Mouse (Mus musculus) cerebellum, postnatal 14 days (tissue): ENCODE results near the gene Olfr782.
"Not testable (repeated sequence)": the region's sequence is repeated elsewhere in the genome, so short reads cannot be mapped to it uniquely, and the experiment has no call there.

Source experiments
- DNase-seq, 2 experiments: peaks; one replicate each; pipeline ENCODE4 v3.0.0; 2021; ENCODE audit warnings: mixed read lengths in 2 of 2

Olfr782 gene

GRCm38 (mm10) chr10:129348550-129348949 is at the start of gene Olfr782:
Olfr782 (plus strand) TSS chr10:129348850.
- DNase-seq = no peak

- not testable (repeated sequence) for DNase-seq
Measured at GRCm38 (mm10) chr10:129312973-129313372, 35.7 kb upstream of the Olfr782 start.

GRCm38 (mm10) chr10:129313521-129313920 is 35.1 kb upstream of the Olfr782 start:
- DNase-seq = not testable (repeated sequence)

- no peak for DNase-seq
Measured at GRCm38 (mm10) chr10:129317817-129318216, 30.8 kb upstream of the Olfr782 start, which contains the start of gene Olfr780. Olfr780 (plus strand) TSS chr10:129318117.

- no peak for DNase-seq
Measured at GRCm38 (mm10) chr10:129328554-129328953, 20.1 kb upstream of the Olfr782 start, which contains the start of gene Olfr781. Olfr781 (plus strand) TSS chr10:129328854.

- DNase-seq = not testable (repeated sequence)
Measured at GRCm38 (mm10) chr10:129352475-129352874, 3.8 kb downstream of the Olfr782 start.

GRCm38 (mm10) chr10:129356496-129356895 is 7.8 kb downstream of the Olfr782 start:
- DNase-seq = not testable (repeated sequence)

- DNase-seq = no peak
Measured at GRCm38 (mm10) chr10:129357307-129357706, 8.7 kb downstream of the Olfr782 start.

GRCm38 (mm10) chr10:129374051-129374450 is 25.4 kb downstream of the Olfr782 start:
- not testable (repeated sequence) for DNase-seq

- DNase-seq = no peak
Measured at GRCm38 (mm10) chr10:129383783-129384182, 35.1 kb downstream of the Olfr782 start, which contains the start of gene Olfr784. Olfr784 (plus strand) TSS chr10:129384083.

GRCm38 (mm10) chr10:129400892-129401291 is 52.2 kb downstream of the Olfr782 start:
- DNase-seq = no peak
